Mouse (Mus musculus) testis, adult 2 months (tissue): ENCODE measurements around the gene Hdac7.

ENCODE experiments used
- CTCF ChIP-seq: fragments of 200-500 bp; IDR thresholded peaks from 2 replicates; pipeline ENCODE4 v1.5.1; 2012; ENCODE audit warnings: low read depth, mild to moderate bottlenecking, inconsistent platforms, low read length, moderate library complexity; ENCODE audit not compliant: control insufficient read depth, insufficient read depth, insufficient replicate concordance
- POLR2A ChIP-seq: fragments of 200-500 bp; IDR thresholded peaks from 2 replicates; pipeline ENCODE4 v1.6.1; 2012; ENCODE audit warnings: low read depth, mild to moderate bottlenecking, inconsistent platforms, low read length, moderate library complexity; ENCODE audit not compliant: control insufficient read depth

GRCm38 (mm10) chr15:97761438-97761837 is 82.9 kb downstream of the Hdac7 start:
- TF ChIP-seq CTCF: no peak
- no peak for TF ChIP-seq POLR2A
